Mouse (Mus musculus) CD4-positive, CD25-positive, alpha-beta regulatory T cell, adult 4 months (primary cell): Measurements from ENCODE around the gene Slc10a7. TPM values are rescaled to one million over a fixed set of nuclear protein-coding genes. Genes with fewer than 3 reads are reported as not detected.

Source experiments
- ATAC-seq: one replicate; pipeline ENCODE4 v1.8.0; 2017
- polyA plus RNA-seq, 2 experiments: library from polyadenylated mRNA; unstranded; fragments of 100-300 nt; shearing (Covaris generic); gene quantifications; one replicate each; pipeline ENCODE4 v1.2.1; 2017

Gene Slc10a7
- polyA plus RNA-seq, 2 experiments from 2014 or later = 13.3 to 18.2 TPM

GRCm38 (mm10) chr8:78740936-78741335 is 231.8 kb downstream of the Slc10a7 start:
- ATAC-seq = no peak

GRCm38 (mm10) chr8:78741496-78741895 is 232.3 kb downstream of the Slc10a7 start:
- no peak for ATAC-seq

- no peak for ATAC-seq
Observed at GRCm38 (mm10) chr8:78741965-78742364, 232.8 kb downstream of the Slc10a7 start.

GRCm38 (mm10) chr8:78742453-78742852 is 233.3 kb downstream of the Slc10a7 start:
- no peak for ATAC-seq

- no peak for ATAC-seq
Observed at GRCm38 (mm10) chr8:78747052-78747451, 237.9 kb downstream of the Slc10a7 start.

- no peak for ATAC-seq
Observed at GRCm38 (mm10) chr8:78748701-78749100, 239.6 kb downstream of the Slc10a7 start.

- no peak for ATAC-seq
Observed at GRCm38 (mm10) chr8:78749861-78750825, 241.0 kb downstream of the Slc10a7 start.

DNA sequence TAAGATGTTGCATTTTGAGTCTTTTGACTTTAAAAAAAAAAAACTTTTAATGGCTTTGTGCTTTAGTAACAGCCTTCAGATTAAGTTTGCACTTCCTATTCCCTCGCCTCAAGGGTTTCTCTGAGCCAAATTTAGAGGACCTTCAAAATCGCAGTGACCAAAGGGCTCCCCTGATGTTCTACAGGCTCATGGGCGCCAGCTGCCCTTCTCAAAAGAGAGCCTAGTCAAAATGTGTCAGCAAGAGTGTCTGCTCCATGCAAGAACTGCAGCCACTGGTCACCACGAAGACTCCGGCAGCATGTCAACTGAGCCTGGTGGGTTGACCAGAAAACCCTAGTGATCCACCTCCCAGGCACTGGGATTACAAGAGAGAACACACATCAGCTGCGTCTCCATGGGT is 242.0 kb downstream of the Slc10a7 start:
- ATAC-seq = no peak

GRCm38 (mm10) chr8:78754986-78755385 is 245.8 kb downstream of the Slc10a7 start:
- no peak for ATAC-seq

DNA sequence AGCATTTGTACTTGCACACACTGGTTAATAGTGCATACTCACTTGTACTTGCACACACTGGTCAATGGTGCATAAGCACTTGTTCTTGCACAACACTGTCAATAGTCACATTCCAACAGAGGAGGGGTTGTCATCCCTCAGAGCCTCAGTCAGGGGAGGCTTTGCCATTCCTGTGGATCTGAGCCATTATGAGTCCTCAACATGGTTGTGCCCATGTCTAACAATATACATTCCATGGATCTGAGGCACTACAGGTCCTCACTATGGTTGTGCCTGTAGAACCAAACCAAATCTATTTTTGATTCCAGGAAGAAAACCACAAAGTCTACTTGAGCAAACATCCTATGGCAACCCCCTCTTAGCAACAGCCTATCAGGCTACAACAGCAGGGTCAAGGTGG is 250.0 kb downstream of the Slc10a7 start:
- no peak for ATAC-seq

- no peak for ATAC-seq
Observed at GRCm38 (mm10) chr8:78764976-78765375, 255.8 kb downstream of the Slc10a7 start.

GRCm38 (mm10) chr8:78765556-78765955 is 256.4 kb downstream of the Slc10a7 start:
- no peak for ATAC-seq

DNA sequence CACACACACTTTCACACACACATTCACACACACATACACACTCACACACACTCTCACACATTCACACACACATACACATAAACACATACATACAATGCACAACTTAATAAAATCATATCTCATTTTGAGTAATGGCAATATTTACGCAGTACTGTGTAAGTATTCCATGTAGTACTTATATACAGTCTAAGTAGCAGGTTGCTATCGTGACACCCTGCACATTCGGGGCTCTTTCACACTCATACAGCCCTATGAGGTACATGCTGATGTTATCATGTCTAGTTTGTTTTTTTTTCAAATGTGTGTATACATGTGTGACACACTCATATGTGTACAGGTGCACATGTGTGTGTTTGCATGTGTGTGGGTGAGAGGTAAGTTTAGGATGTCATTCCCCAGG is 261.4 kb downstream of the Slc10a7 start:
- no peak for ATAC-seq

DNA sequence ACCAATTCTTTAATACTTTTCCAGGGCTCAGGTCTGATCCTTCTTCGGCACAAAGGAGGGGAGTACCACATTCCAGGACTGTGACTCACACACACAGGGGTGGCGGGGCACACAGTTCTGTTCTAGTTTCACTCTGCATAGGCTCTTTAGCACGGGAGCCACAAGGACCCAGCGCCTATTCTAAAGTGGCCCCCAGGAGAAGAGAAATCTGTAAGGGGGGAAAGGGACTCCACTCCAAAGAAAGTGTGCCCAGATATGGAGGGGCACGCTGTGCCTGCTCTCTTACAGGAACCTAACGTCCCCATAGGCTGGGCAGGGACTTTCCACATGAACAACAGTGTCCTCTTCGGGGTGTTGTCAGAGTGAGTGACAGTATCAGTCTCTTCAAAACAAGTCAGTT is 262.1 kb downstream of the Slc10a7 start:
- ATAC-seq = peak; percentile 39

DNA sequence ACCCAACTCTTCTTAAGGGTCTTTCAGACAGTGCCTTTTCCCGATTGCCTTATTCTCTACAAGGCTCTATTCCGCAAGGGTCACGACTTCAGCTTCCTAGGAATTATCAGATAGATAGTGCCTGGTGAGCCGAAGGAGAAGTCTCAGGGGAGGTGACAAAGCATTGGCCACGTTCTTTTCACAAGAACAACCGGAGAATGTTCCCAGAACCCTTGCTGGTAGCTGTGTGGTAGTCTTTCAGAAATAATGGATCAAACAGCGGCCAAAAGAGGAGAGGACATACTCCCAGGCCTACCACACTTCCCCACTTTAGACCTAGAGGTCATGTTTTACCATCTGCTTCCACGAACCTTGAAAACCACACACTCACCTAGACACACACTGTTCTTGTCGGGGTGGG is 267.7 kb downstream of the Slc10a7 start:
- no peak for ATAC-seq

Other genes starting within 250 kb of the Slc10a7 start
- gene Pou4f2, start 72.7 kb upstream of the Slc10a7 start, polyA plus RNA-seq = not detected
- gene Rbmxl1, start 448 bp upstream of the Slc10a7 start, polyA plus RNA-seq = 10 to 100 TPM; 93.7 to 95.4 TPM